Mouse (Mus musculus) urinary bladder, adult 2 months (tissue): ENCODE results near the gene Adarb2. TPM values are rescaled to one million over a fixed set of nuclear protein-coding genes. Genes with fewer than 3 reads are reported as not detected.

Experiments used
- DNase-seq: peaks from one replicate; pipeline ENCODE4 v3.0.0; 2022; ENCODE audit warnings: low spot score
- polyA plus RNA-seq: library from polyadenylated mRNA; depleted of rRNA; stranded (reverse); fragments of >200 nt; gene quantifications from 2 replicates; pipeline ENCODE4 v1.2.3, GENCODE M21; 2012; rRNA removed

The Adarb2 gene
- polyA plus RNA-seq, result 0.10 and 0.22 TPM in 2 replicates

GRCm38 (mm10) chr13:8202681-8203476, at the start of gene Adarb2:
Adarb2 (plus strand) TSS chr13:8202866.
- no peak for DNase-seq

GRCm38 (mm10) chr13:8173800-8174199, 28.9 kb upstream of the Adarb2 start:
- DNase-seq, result no peak

- DNase-seq, result no peak
Observed at GRCm38 (mm10) chr13:8191977-8192376, 10.7 kb upstream of the Adarb2 start.

- DNase-seq, result no peak
Observed at GRCm38 (mm10) chr13:8199186-8199880, 3.3 kb upstream of the Adarb2 start.

GRCm38 (mm10) chr13:8203477-8203813, 779 bp downstream of the Adarb2 start:
- no peak for DNase-seq

GRCm38 (mm10) chr13:8207337-8207736, 4.7 kb downstream of the Adarb2 start:
- DNase-seq, result no peak

GRCm38 (mm10) chr13:8210776-8211175, 8.1 kb downstream of the Adarb2 start:
- no peak for DNase-seq

GRCm38 (mm10) chr13:8238871-8239270, 36.2 kb downstream of the Adarb2 start:
- DNase-seq, result no peak

GRCm38 (mm10) chr13:8248016-8248667, 45.5 kb downstream of the Adarb2 start:
- DNase-seq, result no peak

GRCm38 (mm10) chr13:8272158-8272945, 69.7 kb downstream of the Adarb2 start:
- no peak for DNase-seq

GRCm38 (mm10) chr13:8283116-8283515, 80.5 kb downstream of the Adarb2 start:
- no peak for DNase-seq

- no peak for DNase-seq
Observed at GRCm38 (mm10) chr13:8316347-8317141, 113.9 kb downstream of the Adarb2 start.

GRCm38 (mm10) chr13:8333589-8334455, 131.2 kb downstream of the Adarb2 start:
- DNase-seq, result no peak

GRCm38 (mm10) chr13:8334580-8334979, 131.9 kb downstream of the Adarb2 start:
- no peak for DNase-seq

- DNase-seq, result no peak
Observed at GRCm38 (mm10) chr13:8341086-8341807, 138.6 kb downstream of the Adarb2 start.

- no peak for DNase-seq
Observed at GRCm38 (mm10) chr13:8347147-8347546, 144.5 kb downstream of the Adarb2 start.

- no peak for DNase-seq
Observed at GRCm38 (mm10) chr13:8352341-8352740, 149.7 kb downstream of the Adarb2 start.

- no peak for DNase-seq
Observed at GRCm38 (mm10) chr13:8352952-8353351, 150.3 kb downstream of the Adarb2 start.

- DNase-seq, result no peak
Observed at GRCm38 (mm10) chr13:8365523-8365922, 162.9 kb downstream of the Adarb2 start.
